In genomic region chr2:35060897-35061296, GRCm38 (mm10) we compare ENCODE assay signal across 14 mouse cellular contexts. TPM values are rescaled to one million over a fixed set of nuclear protein-coding genes. Genes with fewer than 3 reads are reported as not detected.
"Had no signal": no experiment of that assay in that cellular context is flagged by ENCODE, and none has a peak within 500 bp of the region (broad histone marks: within the 10 kb centered on the region; RNA-seq: fewer than 3 reads in every experiment).

No protein-coding gene starts in this region.

- H3K4me1 ChIP-seq: limb, embryonic 12.5 days; midbrain, embryonic 12.5 days had no signal

- H3K4me3 ChIP-seq: layer of hippocampus, adult 2 months; limb, embryonic 12.5 days; midbrain, embryonic 12.5 days had no signal

- ATAC-seq: inflammation-experienced regulatory T-cells, adult 6 months; intestine, postnatal 0 days; midbrain, embryonic 16.5 days had no signal

- H3K36me3 ChIP-seq: limb, embryonic 12.5 days; midbrain, embryonic 12.5 days had no signal

- H3K27me3 ChIP-seq: limb, embryonic 12.5 days; midbrain, embryonic 12.5 days had no signal

- H3K9me3 ChIP-seq: limb, embryonic 12.5 days; midbrain, embryonic 12.5 days had no signal

- H3K27ac ChIP-seq: layer of hippocampus, adult 2 months; limb, embryonic 12.5 days; midbrain, embryonic 12.5 days had no signal

- H3K9ac ChIP-seq: limb, embryonic 12.5 days; lung, embryonic 14.5 days; midbrain, embryonic 12.5 days had no signal

- DNase-seq: kidney, adult 8-10 months; kidney, postnatal 4 days; lung, embryonic 14.5 days; right cerebral cortex, adult 18-20 months; right cerebral cortex, postnatal 25 days; thymus, postnatal 36 days had no signal

- H3K4me2 ChIP-seq: limb, embryonic 12.5 days; lung, embryonic 14.5 days; midbrain, embryonic 12.5 days had no signal

RNA-seq across cellular contexts. Expression of gene Hc, which starts 0.3 kb away (rescaled TPM):
- total RNA-seq: layer of hippocampus, adult 2 months; megakaryocyte-erythroid progenitor cell, adult 5-6 weeks had no signal
- polyA plus RNA-seq: limb, embryonic 12.5 days; small intestine, adult 2 months had no signal

RNA-seq across cellular contexts. Expression of gene AI182371, which starts 40.4 kb away (rescaled TPM):
- polyA plus RNA-seq: lung, embryonic 14.5 days had no signal
